Mouse (Mus musculus): ENCODE data around the gene Cdc25b. TPM values are rescaled to one million over a fixed set of nuclear protein-coding genes. Genes with fewer than 3 reads are reported as not detected.
A peak's percentile ranks its signal among the peaks of the same experiment; 100 is the strongest.

Gene Cdc25b
- total and polyA plus RNA-seq, 3 experiments = 12.6 to 34.5 TPM; not detected in 1

DNA sequence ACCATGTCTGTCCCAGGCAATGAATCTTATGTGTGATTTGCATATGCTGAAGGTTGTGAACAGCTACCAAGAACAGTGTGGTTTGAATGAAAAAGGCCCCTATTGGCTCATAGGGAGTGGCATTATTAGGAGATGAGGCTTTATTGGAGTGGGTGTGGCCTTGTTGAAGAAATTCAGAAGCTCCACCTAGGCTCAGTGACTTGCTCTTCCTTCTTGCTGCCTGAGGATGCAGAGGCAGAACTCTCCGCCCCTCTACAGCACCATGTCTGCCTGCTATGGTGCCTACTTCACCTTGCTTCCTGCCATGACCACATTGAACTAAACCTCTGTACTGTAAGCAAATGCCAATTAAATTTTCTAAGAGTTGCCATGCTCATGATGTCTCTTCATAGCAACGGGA is 45.8 kb downstream of the Cdc25b start (continued):
- no peak for TF ChIP-seq ZC3H11A (IDR thresholded peaks at IDR 0.05; ENCODE audit: low read depth, low read length)

DNA sequence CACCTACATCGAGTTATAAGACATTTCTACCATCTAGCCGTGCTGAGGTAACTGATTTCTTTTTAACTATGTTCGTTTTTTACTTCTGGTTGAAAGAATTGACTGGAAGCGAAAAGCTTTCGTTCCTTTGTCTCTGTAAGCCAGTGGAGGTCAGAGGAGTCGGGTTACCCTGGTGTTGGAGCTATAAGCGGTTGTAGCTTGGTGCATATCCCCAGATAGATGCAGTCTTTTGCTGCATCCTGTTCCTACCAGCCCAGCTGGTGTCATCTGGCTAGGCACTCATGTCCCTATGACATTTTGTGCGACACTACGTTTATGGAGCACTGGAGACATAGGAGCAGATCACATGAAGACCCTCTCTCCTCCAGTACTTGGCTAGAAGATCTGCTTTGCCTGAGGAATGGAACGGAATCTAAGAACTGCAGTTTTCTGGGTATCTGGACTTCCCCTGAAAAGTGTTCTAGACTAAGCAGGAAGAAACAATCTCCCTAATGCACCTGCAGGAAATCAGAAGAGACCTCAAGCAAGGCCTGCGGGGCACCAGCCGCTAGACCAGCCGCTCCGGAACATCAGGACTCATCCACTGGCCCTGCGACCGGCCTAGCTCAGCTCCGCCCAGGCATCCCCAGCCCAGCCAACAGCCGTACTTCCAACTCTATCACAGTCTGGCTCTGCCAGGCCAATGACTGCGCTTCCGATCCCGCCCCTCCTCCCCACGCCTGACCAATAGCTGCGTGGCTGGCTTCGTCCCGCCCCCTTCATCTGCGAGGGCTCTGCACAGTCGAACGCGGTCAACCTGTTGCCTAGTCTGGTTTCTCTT is 46.8 kb downstream of the Cdc25b start, which contains the start of gene Mavs:
Gene Mavs (plus strand): TSS at position 757 of the 820 bp plus-strand sequence.
- peak; percentile 98 for DNase-seq (ENCODE audit: low read depth, low spot score)
- Histone ChIP-seq H3K9me3 (replicated peaks; ENCODE audit: insufficient read depth, low read length) (no peaks in the 10 kb centered on the region), H3K27ac (ENCODE audit: control insufficient read depth, low read depth, low read length) (peak within 1 kb of the TSS; percentile 64), H3K4me3 (ENCODE audit: control insufficient read depth in 1 of 2, insufficient read depth in 1 of 2, low read depth in 2 of 2, low read length in 2 of 2) (peak within 1 kb of the TSS; percentile 70 to 75), H3K4me1 (ENCODE audit: control insufficient read depth in 1 of 2, insufficient read depth in 2 of 2, low read length in 2 of 2) (peaks cover 8 to 11% of the 10 kb centered on the region in 2 experiments), H3K9ac (ENCODE audit: control insufficient read depth, low read depth, low read length, poor library complexity, severe bottlenecking) (peak within 1 kb of the TSS; percentile 80), H3K79me2 (ENCODE audit: control insufficient read depth, insufficient read depth, low read length, poor library complexity) (peaks cover 11% of the 10 kb centered on the region), H3K27me3 (ENCODE audit: control insufficient read depth in 1 of 2, insufficient read depth in 2 of 2, low read length in 2 of 2) (no peaks in the 10 kb centered on the region), H3K36me3 (ENCODE audit: control insufficient read depth in 1 of 2, insufficient read depth in 2 of 2, low read length in 2 of 2) (peaks cover 0 to 15% of the 10 kb centered on the region in 2 experiments; a peak in 3 of 4 replicates)
- TF ChIP-seq SIN3A (IDR thresholded peaks at IDR 0.05; ENCODE audit: low read length) (peak; percentile 75; the same call in 1 of the 2 replicates), POLR2AphosphoS2 (IDR thresholded peaks at IDR 0.05; ENCODE audit: low read length) (peak; percentile 93; the same call in 1 of the 2 replicates), ZNF384 (IDR thresholded peaks at IDR 0.05; ENCODE audit: low read depth, low read length) (no peak), ZMIZ1 (IDR thresholded peaks at IDR 0.05; ENCODE audit: low read depth, low read length) (peak; percentile 96), NELFE (IDR thresholded peaks at IDR 0.05; ENCODE audit: low read depth, low read length) (peak; percentile 91), ZKSCAN1 (IDR thresholded peaks at IDR 0.05; ENCODE audit: low read depth, low read length) (no peak), E2F4 (IDR thresholded peaks at IDR 0.05; ENCODE audit: borderline replicate concordance, low read depth, low read length) (no peak), SMC3 (IDR thresholded peaks at IDR 0.05; ENCODE audit: low read depth, low read length) (no peak), HCFC1 (IDR thresholded peaks at IDR 0.05; ENCODE audit: low read depth, low read length) (peak; percentile 72), POLR2AphosphoS5 (IDR thresholded peaks at IDR 0.05; ENCODE audit: borderline replicate concordance, low read depth, low read length) (no peak), NRF1 (IDR thresholded peaks at IDR 0.05; ENCODE audit: insufficient read depth, low read depth, low read length, poor library complexity, severe bottlenecking) (0 out of 2 replicates have a peak, but pooled peaks have one; percentile 31), UBTF (IDR thresholded peaks at IDR 0.05; ENCODE audit: borderline replicate concordance, insufficient read depth, low read depth, low read length) (0 out of 2 replicates have a peak, but pooled peaks have one; percentile 6), KAT2A (conservative IDR thresholded peaks at IDR 0.05; ENCODE audit: low read depth, low read length) (no peak), GATA1 (IDR thresholded peaks at IDR 0.05; ENCODE audit: low read depth, low read length) (0 out of 2 replicates have a peak, but pooled peaks have one; percentile 6), TCF12 (IDR thresholded peaks at IDR 0.05; ENCODE audit: low read depth, low read length) (peak; percentile 79), TBP (IDR thresholded peaks at IDR 0.05; ENCODE audit: low read depth, low read length) (peak; percentile 92), CHD1 (IDR thresholded peaks at IDR 0.05; ENCODE audit: low read depth, low read length) (no peak), USF1 (IDR thresholded peaks at IDR 0.05; ENCODE audit: low read depth, low read length) (0 out of 2 replicates have a peak, but pooled peaks have one; percentile 21), TAL1 (IDR thresholded peaks at IDR 0.05; ENCODE audit: low read length) (no peak), POLR2A (IDR thresholded peaks at IDR 0.05; ENCODE audit: control insufficient read depth in 1 of 2, insufficient read depth in 1 of 2, low read depth in 1 of 2, low read length in 2 of 2, poor library complexity in 1 of 2) (peak in 1 of 2 experiments; percentile 94; a peak in 1 of 4 replicates), MEF2A (IDR thresholded peaks at IDR 0.05; ENCODE audit: extremely low read depth, insufficient replicate concordance, low read depth, low read length, poor library complexity, severe bottlenecking) (no peak), MAFK (IDR thresholded peaks at IDR 0.05; ENCODE audit: borderline replicate concordance, low read depth, low read length) (no peak), ZC3H11A (IDR thresholded peaks at IDR 0.05; ENCODE audit: low read depth, low read length) (no peak), MYC (IDR thresholded peaks at IDR 0.05; ENCODE audit: low read depth, low read length) (no peak), MAX (IDR thresholded peaks at IDR 0.05; ENCODE audit: low read length) (peak; percentile 6; the same call in 1 of the 2 replicates), ELF1 (IDR thresholded peaks at IDR 0.05; ENCODE audit: low read depth, low read length) (peak; percentile 58; the same call in 1 of the 2 replicates), GABPA (IDR thresholded peaks at IDR 0.05; ENCODE audit: low read depth, low read length) (no peak), CTCF (IDR thresholded peaks at IDR 0.05 in 2 of 3, conservative IDR thresholded peaks at IDR 0.05 in 1 of 3; ENCODE audit: control insufficient read depth in 1 of 3, insufficient read depth in 1 of 3, low read depth in 2 of 3, low read length in 3 of 3, poor library complexity in 1 of 3, severe bottlenecking in 1 of 3) (no peak), JUND (IDR thresholded peaks at IDR 0.05; ENCODE audit: low read depth, low read length) (no peak), CHD2 (IDR thresholded peaks at IDR 0.05; ENCODE audit: low read length) (0 out of 2 replicates have a peak, but pooled peaks have one; percentile 15), MYB (IDR thresholded peaks at IDR 0.05; ENCODE audit: low read depth, low read length) (no peak), RCOR1 (IDR thresholded peaks at IDR 0.05; ENCODE audit: low read depth, low read length) (no peak; the same call in 1 of the 2 replicates), RAD21 (IDR thresholded peaks at IDR 0.05; ENCODE audit: low read depth, low read length) (no peak)
